Mouse (Mus musculus): ENCODE results near the gene N4bp2l1.
"Not testable (repeated sequence)": the region's sequence is repeated elsewhere in the genome, so short reads cannot be mapped to it uniquely, and the experiment has no call there.

The N4bp2l1 gene

GRCm38 (mm10) chr5:150597088-150597487 lies at the start of gene N4bp2l1:
Gene N4bp2l1, minus strand, starts transcription at chr5:150597188.
- DNase-seq (ENCODE audit: low spot score in 2 of 2) = no peak

- DNase-seq (ENCODE audit: low spot score in 2 of 2) = no peak
Observed at GRCm38 (mm10) chr5:150644926-150645325, 47.9 kb upstream of the N4bp2l1 start.

- DNase-seq (ENCODE audit: low spot score in 2 of 2) = not testable (repeated sequence)
Observed at GRCm38 (mm10) chr5:150643390-150643789, 46.4 kb upstream of the N4bp2l1 start.

GRCm38 (mm10) chr5:150641440-150641839 lies 44.5 kb upstream of the N4bp2l1 start:
- no peak for DNase-seq (ENCODE audit: low spot score in 2 of 2)

GRCm38 (mm10) chr5:150629692-150630091 lies 32.7 kb upstream of the N4bp2l1 start:
- DNase-seq (ENCODE audit: low spot score in 2 of 2) = no peak

- no peak for DNase-seq (ENCODE audit: low spot score in 2 of 2)
Observed at GRCm38 (mm10) chr5:150629272-150629671, 32.3 kb upstream of the N4bp2l1 start.

- no peak for DNase-seq (ENCODE audit: low spot score in 2 of 2)
Observed at GRCm38 (mm10) chr5:150625528-150625927, 28.5 kb upstream of the N4bp2l1 start.

GRCm38 (mm10) chr5:150622792-150623191 lies 25.8 kb upstream of the N4bp2l1 start:
- DNase-seq (ENCODE audit: low spot score in 2 of 2) = no peak

GRCm38 (mm10) chr5:150621592-150621991 lies 24.6 kb upstream of the N4bp2l1 start:
- no peak for DNase-seq (ENCODE audit: low spot score in 2 of 2)

GRCm38 (mm10) chr5:150620588-150621135 lies 23.7 kb upstream of the N4bp2l1 start:
- DNase-seq (ENCODE audit: low spot score in 2 of 2) = no peak

GRCm38 (mm10) chr5:150618599-150619355 lies 21.8 kb upstream of the N4bp2l1 start:
- no peak for DNase-seq (ENCODE audit: low spot score in 2 of 2)

- DNase-seq (ENCODE audit: low spot score in 2 of 2) = no peak
Observed at GRCm38 (mm10) chr5:150616731-150617130, 19.7 kb upstream of the N4bp2l1 start.

- DNase-seq (ENCODE audit: low spot score in 2 of 2) = no peak
Observed at GRCm38 (mm10) chr5:150616216-150616615, 19.2 kb upstream of the N4bp2l1 start.

- no peak for DNase-seq (ENCODE audit: low spot score in 2 of 2)
Observed at GRCm38 (mm10) chr5:150614054-150614453, 17.1 kb upstream of the N4bp2l1 start.

- DNase-seq (ENCODE audit: low spot score in 2 of 2) = peak; percentile 48 to 54
Observed at GRCm38 (mm10) chr5:150611697-150612096, 14.7 kb upstream of the N4bp2l1 start.

- DNase-seq (ENCODE audit: low spot score in 2 of 2) = no peak
Observed at GRCm38 (mm10) chr5:150611136-150611535, 14.1 kb upstream of the N4bp2l1 start.

- no peak for DNase-seq (ENCODE audit: low spot score in 2 of 2)
Observed at GRCm38 (mm10) chr5:150607631-150608030, 10.6 kb upstream of the N4bp2l1 start.

GRCm38 (mm10) chr5:150606131-150606530 lies 9.1 kb upstream of the N4bp2l1 start:
- no peak for DNase-seq (ENCODE audit: low spot score in 2 of 2)

GRCm38 (mm10) chr5:150601441-150602230 lies 4.6 kb upstream of the N4bp2l1 start:
- no peak for DNase-seq (ENCODE audit: low spot score in 2 of 2)

GRCm38 (mm10) chr5:150600554-150601440 lies 3.8 kb upstream of the N4bp2l1 start:
- peak; percentile 41 to 45 for DNase-seq (ENCODE audit: low spot score in 2 of 2)

Measured in thymus, postnatal 10 days (tissue).